Mouse (Mus musculus) hindbrain, postnatal 0 days (tissue): ENCODE data around the gene Glis2. TPM values are rescaled to one million over a fixed set of nuclear protein-coding genes. Genes with fewer than 3 reads are reported as not detected.

ENCODE experiments used
- ATAC-seq: fragments of 200-750 bp; cut with Nextera tagmentation; 2 replicates; pipeline ENCODE4 v1.8.0; 2017; ENCODE audit warnings: mild to moderate bottlenecking, moderate TSS enrichment, moderate library complexity
- DNase-seq: peaks from one replicate; pipeline ENCODE4 v3.0.0-alpha.2; 2015; ENCODE audit warnings: low spot score
- H3K27ac ChIP-seq: fragments of 300-500 bp; sonication (generic); 2 replicates; pipeline ENCODE4 v1.5.1; 2014; ENCODE audit warnings: mild to moderate bottlenecking
- H3K27me3 ChIP-seq: fragments of 300-500 bp; sonication (generic); 2 replicates; pipeline ENCODE4 v1.6.1; 2014; ENCODE audit warnings: low read length, mixed read lengths; ENCODE audit not compliant: insufficient read depth
- H3K36me3 ChIP-seq: fragments of 300-500 bp; sonication (generic); 2 replicates; pipeline ENCODE4 v1.6.1; 2014; ENCODE audit warnings: low read length, mixed read lengths; ENCODE audit not compliant: insufficient read depth
- H3K4me1 ChIP-seq: fragments of 300-500 bp; sonication (generic); 2 replicates; pipeline ENCODE4 v1.6.1; 2014; ENCODE audit warnings: antibody characterized with exemption, low read length, mixed read lengths; ENCODE audit not compliant: insufficient read depth
- H3K4me2 ChIP-seq: fragments of 300-500 bp; sonication (generic); 2 replicates; pipeline ENCODE4 v1.6.1; 2014; ENCODE audit warnings: low read depth, mild to moderate bottlenecking, low read length, moderate library complexity, mixed read lengths
- H3K4me3 ChIP-seq: fragments of 300-500 bp; sonication (generic); 2 replicates; pipeline ENCODE4 v1.5.1; 2014; ENCODE audit warnings: low read length
- H3K9ac ChIP-seq: fragments of 300-500 bp; sonication (generic); replicated peaks from 2 replicates; pipeline ENCODE4 v1.6.1; 2014; ENCODE audit warnings: mild to moderate bottlenecking, low read length, moderate library complexity, mixed read lengths
- H3K9me3 ChIP-seq: fragments of 300-500 bp; sonication (generic); 2 replicates; pipeline ENCODE4 v1.6.1; 2016; ENCODE audit warnings: low read length, mixed read lengths
- CTCF ChIP-seq: IDR thresholded peaks from 2 replicates; pipeline ENCODE4 v1.5.1; 2016; ENCODE audit warnings: antibody characterized with exemption, control low read depth, low read depth
- whole genome bisulfite sequencing: fragments of 180-500 bp; shearing (Covaris S2); extraction: QIAGEN DNeasy Blood & Tissue Kit; methylation state at CpG from one replicate; pipeline ENCODE4 v1.1.7; 2014; 5-methylcytosine and 5-hydroxymethylcytosine counted together
- polyA plus RNA-seq: library from polyadenylated mRNA; unstranded; fragments of >200 nt; fragmentation: Nextera tagmentation; extraction: Ambion mirVana; gene quantifications from 2 replicates; pipeline ENCODE4 v1.2.1, GENCODE M21; 2015
- total RNA-seq: library from RNA; depleted of rRNA; stranded (reverse); fragments of >200 nt; gene quantifications from 2 replicates; pipeline ENCODE4 v1.2.3, GENCODE M21; 2014

Glis2 gene
- total and polyA plus RNA-seq, 2 experiments from 2014 or later: 12.0 to 25.8 TPM

- TF ChIP-seq CTCF: 0 out of 2 replicates have a peak, but pooled peaks have one; percentile 33
- Histone ChIP-seq H3K4me1 (peaks cover 3% of the 10 kb centered on the region; the same call in 1 of the 2 replicates), H3K4me3 (peak overlapping the region; percentile 54), H3K4me2 (peak overlapping the region; percentile 78), H3K36me3 (no peaks in the 10 kb centered on the region), H3K9me3 (no peaks in the 10 kb centered on the region), H3K27me3 (no peaks in the 10 kb centered on the region), H3K27ac (peak overlapping the region; percentile 65), H3K9ac (peak overlapping the region; percentile 53)
- ATAC-seq: peak; percentile 98
- DNase-seq: peak; percentile 95
- under 1% methylated on average over 43 of the region's 43 CpGs for WGBS
These were observed 7.9 kb upstream of the Glis2 start for GRCm38 (mm10) chr16:4586531-4587123.

- ATAC-seq (no peak), DNase-seq (no peak)
- 47% methylated on average over 5 of the region's 5 CpGs for WGBS
These were observed 6.8 kb upstream of the Glis2 start for GRCm38 (mm10) chr16:4587516-4588210.

GRCm38 (mm10) chr16:4590236-4590635 is 4.3 kb upstream of the Glis2 start:
- DNase-seq: peak; percentile 28
- TF ChIP-seq CTCF: no peak

More at GRCm38 (mm10) chr16:4587516-4588210, 6.8 kb upstream of the Glis2 start:
- H3K27me3 ChIP-seq: no peaks in the 10 kb centered on the region
- no peak overlapping the region for H3K9ac ChIP-seq
- peak overlapping the region; percentile 65; the same call in 1 of the 2 replicates for H3K27ac ChIP-seq
- no peak for TF ChIP-seq CTCF
- H3K4me1 ChIP-seq: peaks cover 8% of the 10 kb centered on the region
- H3K36me3 ChIP-seq: no peaks in the 10 kb centered on the region
- no peaks in the 10 kb centered on the region for H3K9me3 ChIP-seq
- no peak overlapping the region for H3K4me2 ChIP-seq
- no peak overlapping the region for H3K4me3 ChIP-seq

GRCm38 (mm10) chr16:4592909-4593875 is 1.3 kb upstream of the Glis2 start:
- WGBS: 10% methylated on average over 32 of the region's 32 CpGs
- DNase-seq (peak; percentile 86), ATAC-seq (peak; percentile 13; the same call in 1 of the 2 replicates)
- TF ChIP-seq CTCF: peak; percentile 70
- Histone ChIP-seq H3K27me3 (no peaks in the 10 kb centered on the region), H3K9me3 (no peaks in the 10 kb centered on the region), H3K4me2 (peak overlapping the region; percentile 86), H3K4me1 (peaks cover 34% of the 10 kb centered on the region), H3K9ac (peak overlapping the region; percentile 91), H3K27ac (peak overlapping the region; percentile 90), H3K36me3 (no peaks in the 10 kb centered on the region), H3K4me3 (peak overlapping the region; percentile 86)

More at GRCm38 (mm10) chr16:4590236-4590635, 4.3 kb upstream of the Glis2 start:
- no peak overlapping the region for H3K27ac ChIP-seq
- no peak overlapping the region for H3K4me2 ChIP-seq
- no peak overlapping the region for H3K9ac ChIP-seq
- ATAC-seq: no peak
- H3K27me3 ChIP-seq: no peaks in the 10 kb centered on the region
- no peak overlapping the region for H3K4me3 ChIP-seq
- WGBS: 95% methylated on average over 9 of the region's 9 CpGs
- peaks cover 9% of the 10 kb centered on the region for H3K4me1 ChIP-seq
- H3K9me3 ChIP-seq: no peaks in the 10 kb centered on the region
- H3K36me3 ChIP-seq: no peaks in the 10 kb centered on the region

GRCm38 (mm10) chr16:4594814-4595526 is 457 bp downstream of the Glis2 start:
- peak overlapping the region; percentile 91 for H3K9ac ChIP-seq
- H3K27ac ChIP-seq: peak overlapping the region; percentile 90
- TF ChIP-seq CTCF: no peak
- H3K36me3 ChIP-seq: no peaks in the 10 kb centered on the region
- no peaks in the 10 kb centered on the region for H3K9me3 ChIP-seq
- H3K4me1 ChIP-seq: peaks cover 45% of the 10 kb centered on the region
- H3K4me3 ChIP-seq: peak overlapping the region; percentile 86
- no peaks in the 10 kb centered on the region for H3K27me3 ChIP-seq
- 1% methylated on average over 37 of the region's 52 CpGs for WGBS
- H3K4me2 ChIP-seq: peak overlapping the region; percentile 86
- DNase-seq (peak; percentile 55), ATAC-seq (peak; percentile 32)

- DNase-seq (peak; percentile 15), ATAC-seq (no peak)
- Histone ChIP-seq H3K4me2 (peak overlapping the region; percentile 86), H3K27me3 (no peaks in the 10 kb centered on the region), H3K27ac (peak overlapping the region; percentile 90), H3K4me1 (peaks cover 45% of the 10 kb centered on the region), H3K9ac (peak overlapping the region; percentile 91), H3K4me3 (peak overlapping the region; percentile 86), H3K9me3 (no peaks in the 10 kb centered on the region), H3K36me3 (no peaks in the 10 kb centered on the region)
- WGBS: 3% methylated on average over 5 of the region's 5 CpGs
- 0 out of 2 replicates have a peak, but pooled peaks have one; percentile 21 for TF ChIP-seq CTCF
These were observed 1.0 kb downstream of the Glis2 start for GRCm38 (mm10) chr16:4595527-4595963.
